Mouse (Mus musculus): ENCODE results near the gene Gli3.

GRCm38 (mm10) chr13:15446004-15446403 is 17.0 kb upstream of the Gli3 start:
- no peak for TF ChIP-seq CTCF (IDR thresholded peaks at IDR 0.05; ENCODE audit: low read depth, low read length)
- TF ChIP-seq TAL1 (conservative IDR thresholded peaks at IDR 0.05; ENCODE audit: low read depth, low read length): no peak
- TF ChIP-seq GATA2 (IDR thresholded peaks at IDR 0.05; ENCODE audit: borderline replicate concordance, low read depth, low read length): no peak
